ENCODE assay signal across 12 mouse cellular contexts in genomic region chr9:71606296-71607057, GRCm38 (mm10). TPM values are rescaled to one million over a fixed set of nuclear protein-coding genes. Genes with fewer than 3 reads are reported as not detected.
DNase-seq lines count a peak whose midpoint lies in the region; ATAC-seq lines count a peak whose summit lies in the region.
"Had no signal": no experiment of that assay in that cellular context is flagged by ENCODE, and none has a peak within 500 bp of the region (broad histone marks: within the 10 kb centered on the region; RNA-seq: fewer than 3 reads in every experiment).

No protein-coding gene starts in this region.

- no peaks in the 10 kb centered on the region for H3K9me3 ChIP-seq in kidney, embryonic 16.5 days (ENCODE audit: low read length)
- H3K9me3 ChIP-seq in embryonic facial prominence, embryonic 10.5 days: no peaks in the 10 kb centered on the region
- H3K9me3 ChIP-seq: embryonic facial prominence, embryonic 12.5 days; midbrain, embryonic 10.5 days had no signal

- H3K4me2 ChIP-seq in kidney, embryonic 16.5 days (replicated peaks; ENCODE audit: low read depth, low read length): no peak overlapping the region
- H3K4me2 ChIP-seq: embryonic facial prominence, embryonic 12.5 days had no signal

- DNase-seq in kidney, adult 18-20 months: no peak
- DNase-seq in embryonic facial prominence, embryonic 10.5 days (ENCODE audit: low spot score): peak; percentile 26
- peak; percentile 28 for DNase-seq in liver
- no peak for DNase-seq in layer of hippocampus, postnatal 10 days (ENCODE audit: low spot score in 2 of 2)
- no peak for DNase-seq in cerebellum, adult 9-10 months
- DNase-seq: adrenal gland, postnatal 10 days; gastrocnemius, postnatal 25 days had no signal

- H3K4me1 ChIP-seq in kidney, embryonic 16.5 days (ENCODE audit: insufficient read depth, low read length): peaks cover 10% of the 10 kb centered on the region
- H3K4me1 ChIP-seq in embryonic facial prominence, embryonic 10.5 days: peaks cover 8% of the 10 kb centered on the region; the same call in 1 of the 2 replicates
- H3K4me1 ChIP-seq: embryonic facial prominence, embryonic 12.5 days had no signal

- H3K9ac ChIP-seq in kidney, embryonic 16.5 days (replicated peaks; ENCODE audit: low read length): no peak overlapping the region
- H3K9ac ChIP-seq: embryonic facial prominence, embryonic 12.5 days had no signal

- ATAC-seq in kidney, embryonic 16.5 days (ENCODE audit: low FRiP score, low TSS enrichment): peak; percentile 88
- ATAC-seq in megakaryocyte progenitor cell, adult 5-6 weeks (replicated peaks; ENCODE audit: poor library complexity): peak; percentile 81
- no peak for ATAC-seq in cerebellum, adult (ENCODE audit: insufficient number of reproducible peaks, low FRiP score, low TSS enrichment)

- peak overlapping the region; percentile 86 for H3K27ac ChIP-seq in kidney, embryonic 16.5 days (ENCODE audit: low read length)
- no peak overlapping the region for H3K27ac ChIP-seq in embryonic facial prominence, embryonic 10.5 days (replicated peaks)
- H3K27ac ChIP-seq: embryonic facial prominence, embryonic 12.5 days; midbrain, embryonic 10.5 days had no signal

- H3K27me3 ChIP-seq in kidney, embryonic 16.5 days (ENCODE audit: insufficient read depth, low read length): no peaks in the 10 kb centered on the region
- H3K27me3 ChIP-seq in embryonic facial prominence, embryonic 10.5 days (replicated peaks; ENCODE audit: low read depth, poor library complexity, severe bottlenecking): no peaks in the 10 kb centered on the region
- H3K27me3 ChIP-seq: embryonic facial prominence, embryonic 12.5 days had no signal

- no peaks in the 10 kb centered on the region for H3K36me3 ChIP-seq in kidney, embryonic 16.5 days (ENCODE audit: insufficient read depth, low read length)
- H3K36me3 ChIP-seq in embryonic facial prominence, embryonic 10.5 days (replicated peaks): no peaks in the 10 kb centered on the region
- H3K36me3 ChIP-seq: embryonic facial prominence, embryonic 12.5 days; midbrain, embryonic 10.5 days had no signal

- no peak overlapping the region for H3K4me3 ChIP-seq in kidney, embryonic 16.5 days (ENCODE audit: low read length)
- no peak overlapping the region for H3K4me3 ChIP-seq in embryonic facial prominence, embryonic 10.5 days
- H3K4me3 ChIP-seq: embryonic facial prominence, embryonic 12.5 days; midbrain, embryonic 10.5 days had no signal

- 38% methylated on average over 13 of the region's 13 CpGs for WGBS in kidney, embryonic 16.5 days
- WGBS in embryonic facial prominence, embryonic 10.5 days: 80% methylated on average over 13 of the region's 13 CpGs

RNA-seq across cellular contexts. Expression of gene Myzap, which starts 14.3 kb away (rescaled TPM):
- 17.3 and 19.0 TPM in 2 replicates for polyA plus RNA-seq in kidney, embryonic 16.5 days (2015; fragmentation: Nextera tagmentation; extraction: Ambion mirVana)
- 6.4 and 7.1 TPM in 2 replicates for polyA plus RNA-seq in embryonic facial prominence, embryonic 10.5 days (2016; fragmentation: Nextera tagmentation; extraction: Ambion mirVana)
- total RNA-seq in megakaryocyte progenitor cell, adult 5-6 weeks (2015): not detected in 2 replicates
- total RNA-seq in megakaryocyte progenitor cell, adult 5-6 weeks (2017): 0.98 and 1.5 TPM in 2 replicates
- 1 to 10 TPM; 1.3 to 2.1 TPM for total RNA-seq in layer of hippocampus, postnatal 10 days (2021)

Comparison
In these comparisons a context has a peak if more than half of its experiments do, and no peak if none do; other contexts are left out.
1. DNase-seq: peak in embryonic facial prominence, embryonic 10.5 days (single experiment) and liver (single experiment); none in kidney, adult 18-20 months (single experiment), layer of hippocampus, postnatal 10 days (0 of 2) and cerebellum, adult 9-10 months (single experiment).